Mouse (Mus musculus) brain, embryonic 14.5 days (tissue): ENCODE measurements at regions not wholly inside any gene's neighbourhood (a gene's known extent, or its start where the extent isn't known, plus 50 kb on each side); places are given as distances from the start of the nearest gene placed in this dataset.

ENCODE experiments used
- CTCF ChIP-seq: fragments of 200-500 bp; IDR thresholded peaks from 2 replicates; pipeline ENCODE4 v1.5.1; 2012; ENCODE audit warnings: inconsistent platforms, mild to moderate bottlenecking, moderate library complexity, borderline replicate concordance; ENCODE audit not compliant: insufficient read depth, insufficient read length; ENCODE audit errors: extremely low read depth
- POLR2A ChIP-seq: fragments of 200-500 bp; IDR thresholded peaks from 2 replicates; pipeline ENCODE4 v1.6.1; 2012; ENCODE audit warnings: mild to moderate bottlenecking, inconsistent platforms, borderline replicate concordance; ENCODE audit not compliant: poor library complexity, insufficient read depth, insufficient read length, severe bottlenecking; ENCODE audit errors: extremely low read depth

- TF ChIP-seq POLR2A = no peak
- no peak for TF ChIP-seq CTCF
Observed at GRCm38 (mm10) chr4:67194425-67194824, 367.0 kb downstream of the Tlr4 start.
